Mouse (Mus musculus): ENCODE measurements around the gene Fermt2.

Fermt2 gene

GRCm38 (mm10) chr14:45529411-45530363 lies at the start of gene Fermt2:
TSS of gene Fermt2 (minus strand) at chr14:45530118.
- DNase-seq = peak; percentile 84 to 85

- peak; percentile 77 to 84 for DNase-seq
Observed at GRCm38 (mm10) chr14:45566066-45566937, 36.4 kb upstream of the Fermt2 start.

- no peak for DNase-seq
Observed at GRCm38 (mm10) chr14:45565216-45566065, 35.5 kb upstream of the Fermt2 start.

GRCm38 (mm10) chr14:45563577-45563976 lies 33.7 kb upstream of the Fermt2 start:
- peak; percentile 44 to 59 for DNase-seq

GRCm38 (mm10) chr14:45561681-45562080 lies 31.8 kb upstream of the Fermt2 start:
- DNase-seq = no peak

GRCm38 (mm10) chr14:45559018-45559417 lies 29.1 kb upstream of the Fermt2 start:
- DNase-seq = no peak

GRCm38 (mm10) chr14:45554336-45554735 lies 24.4 kb upstream of the Fermt2 start:
- DNase-seq = no peak

- no peak for DNase-seq
Observed at GRCm38 (mm10) chr14:45553854-45554253, 23.9 kb upstream of the Fermt2 start.

GRCm38 (mm10) chr14:45552431-45552830 lies 22.5 kb upstream of the Fermt2 start:
- no peak for DNase-seq

GRCm38 (mm10) chr14:45551121-45551768 lies 21.3 kb upstream of the Fermt2 start:
- peak; percentile 48 to 69 for DNase-seq

- peak in 1 of 2 experiments; percentile 25 for DNase-seq
Observed at GRCm38 (mm10) chr14:45550010-45550647, 20.2 kb upstream of the Fermt2 start.

- DNase-seq = no peak
Observed at GRCm38 (mm10) chr14:45548118-45548517, 18.2 kb upstream of the Fermt2 start.

GRCm38 (mm10) chr14:45544905-45545304 lies 15.0 kb upstream of the Fermt2 start:
- no peak for DNase-seq

- no peak for DNase-seq
Observed at GRCm38 (mm10) chr14:45544026-45544425, 14.1 kb upstream of the Fermt2 start.

GRCm38 (mm10) chr14:45539659-45540468 lies 9.9 kb upstream of the Fermt2 start:
- peak; percentile 72 to 82 for DNase-seq

GRCm38 (mm10) chr14:45530364-45531345 lies 737 bp upstream of the Fermt2 start:
- no peak for DNase-seq

- DNase-seq = peak in 1 of 2 experiments; percentile 38
Observed at GRCm38 (mm10) chr14:45528861-45529260, 1.1 kb downstream of the Fermt2 start.

GRCm38 (mm10) chr14:45515771-45516170 lies 14.1 kb downstream of the Fermt2 start:
- DNase-seq = no peak

GRCm38 (mm10) chr14:45510787-45511186 lies 19.1 kb downstream of the Fermt2 start:
- DNase-seq = peak; percentile 12 to 23
